Mouse (Mus musculus): ENCODE results near the gene Btrc. TPM values are rescaled to one million over a fixed set of nuclear protein-coding genes. Genes with fewer than 3 reads are reported as not detected.

The Btrc gene
- polyA plus RNA-seq, 1 experiment from 2014 or later, result 15.0 TPM

- DNase-seq (ENCODE audit: low spot score) (no peak), ATAC-seq (ENCODE audit: low FRiP score, low TSS enrichment) (no peak)
- H3K4me1 ChIP-seq (replicated peaks; ENCODE audit: control insufficient read depth, insufficient read depth), result no peaks in the 10 kb centered on the region
- H3K27ac ChIP-seq (replicated peaks), result no peak overlapping the region
- H3K9me3 ChIP-seq (ENCODE audit: control insufficient read depth, low read length), result no peaks in the 10 kb centered on the region
- H3K4me3 ChIP-seq (ENCODE audit: low read depth, low read length), result no peak overlapping the region
- no peak overlapping the region for H3K4me2 ChIP-seq (replicated peaks; ENCODE audit: low read depth)
- no peaks in the 10 kb centered on the region for H3K27me3 ChIP-seq (ENCODE audit: control insufficient read depth, insufficient read depth, low read length)
- no peak overlapping the region for H3K9ac ChIP-seq (ENCODE audit: low read length)
- no peak for TF ChIP-seq CTCF (IDR thresholded peaks at IDR 0.05; ENCODE audit: low read depth)
- TF ChIP-seq EP300 (optimal IDR thresholded peaks at IDR 0.05), result no peak
- 63% methylated on average over 7 of the region's 7 CpGs for WGBS
- no peaks in the 10 kb centered on the region for H3K36me3 ChIP-seq (ENCODE audit: control insufficient read depth, insufficient read depth, low read length)
Observed at GRCm38 (mm10) chr19:45533617-45534016, 170.1 kb downstream of the Btrc start.

- no peak for TF ChIP-seq EP300 (optimal IDR thresholded peaks at IDR 0.05)
- no peak for TF ChIP-seq CTCF (IDR thresholded peaks at IDR 0.05; ENCODE audit: low read depth)
- WGBS, result 72% methylated on average over 8 of the region's 8 CpGs
- ATAC-seq (ENCODE audit: low FRiP score, low TSS enrichment), result no peak
Observed at GRCm38 (mm10) chr19:45535214-45535735, 171.7 kb downstream of the Btrc start.

GRCm38 (mm10) chr19:45535929-45536328 lies 172.4 kb downstream of the Btrc start:
- 40% methylated on average over 6 of the region's 6 CpGs for WGBS
- DNase-seq (ENCODE audit: low spot score), result no peak
- H3K36me3 ChIP-seq (ENCODE audit: control insufficient read depth, insufficient read depth, low read length), result no peaks in the 10 kb centered on the region
- H3K4me3 ChIP-seq (ENCODE audit: low read depth, low read length), result no peak overlapping the region
- no peaks in the 10 kb centered on the region for H3K9me3 ChIP-seq (ENCODE audit: control insufficient read depth, low read length)
- no peak overlapping the region for H3K4me2 ChIP-seq (replicated peaks; ENCODE audit: low read depth)
- no peaks in the 10 kb centered on the region for H3K4me1 ChIP-seq (replicated peaks; ENCODE audit: control insufficient read depth, insufficient read depth)
- no peak overlapping the region for H3K9ac ChIP-seq (ENCODE audit: low read length)
- no peak overlapping the region for H3K27ac ChIP-seq (replicated peaks)
- no peaks in the 10 kb centered on the region; the same call in 1 of the 2 replicates for H3K27me3 ChIP-seq (ENCODE audit: control insufficient read depth, insufficient read depth, low read length)
- TF ChIP-seq EP300 (optimal IDR thresholded peaks at IDR 0.05) (no peak), CTCF (IDR thresholded peaks at IDR 0.05; ENCODE audit: low read depth) (no peak)
- ATAC-seq (ENCODE audit: low FRiP score, low TSS enrichment), result no peak

More at GRCm38 (mm10) chr19:45535214-45535735, 171.7 kb downstream of the Btrc start:
- H3K27me3 ChIP-seq (ENCODE audit: control insufficient read depth, insufficient read depth, low read length), result no peaks in the 10 kb centered on the region
- no peaks in the 10 kb centered on the region for H3K4me1 ChIP-seq (replicated peaks; ENCODE audit: control insufficient read depth, insufficient read depth)
- no peak overlapping the region for H3K9ac ChIP-seq (ENCODE audit: low read length)
- no peak overlapping the region for H3K4me3 ChIP-seq (ENCODE audit: low read depth, low read length)
- H3K4me2 ChIP-seq (replicated peaks; ENCODE audit: low read depth), result no peak overlapping the region
- no peak overlapping the region for H3K27ac ChIP-seq (replicated peaks)
- no peaks in the 10 kb centered on the region for H3K36me3 ChIP-seq (ENCODE audit: control insufficient read depth, insufficient read depth, low read length)
- no peaks in the 10 kb centered on the region for H3K9me3 ChIP-seq (ENCODE audit: control insufficient read depth, low read length)
- no peak for DNase-seq (ENCODE audit: low spot score)

- H3K27me3 ChIP-seq (ENCODE audit: control insufficient read depth, insufficient read depth, low read length), result no peaks in the 10 kb centered on the region; the same call in 1 of the 2 replicates
- TF ChIP-seq EP300 (optimal IDR thresholded peaks at IDR 0.05) (no peak), CTCF (IDR thresholded peaks at IDR 0.05; ENCODE audit: low read depth) (peak; percentile 83)
- H3K4me2 ChIP-seq (replicated peaks; ENCODE audit: low read depth), result no peak overlapping the region
- H3K4me1 ChIP-seq (replicated peaks; ENCODE audit: control insufficient read depth, insufficient read depth), result no peaks in the 10 kb centered on the region
- no peaks in the 10 kb centered on the region for H3K9me3 ChIP-seq (ENCODE audit: control insufficient read depth, low read length)
- DNase-seq (ENCODE audit: low spot score) (peak; percentile 66), ATAC-seq (ENCODE audit: low FRiP score, low TSS enrichment) (no peak)
- 53% methylated on average over 1 of the region's 1 CpGs for WGBS
- H3K27ac ChIP-seq (replicated peaks), result no peak overlapping the region
- H3K36me3 ChIP-seq (ENCODE audit: control insufficient read depth, insufficient read depth, low read length), result no peaks in the 10 kb centered on the region
- H3K4me3 ChIP-seq (ENCODE audit: low read depth, low read length), result no peak overlapping the region
- H3K9ac ChIP-seq (ENCODE audit: low read length), result no peak overlapping the region
Observed at GRCm38 (mm10) chr19:45537505-45537904, 174.0 kb downstream of the Btrc start.

GRCm38 (mm10) chr19:45540657-45541408 lies 177.3 kb downstream of the Btrc start:
- no peaks in the 10 kb centered on the region for H3K4me1 ChIP-seq (replicated peaks; ENCODE audit: control insufficient read depth, insufficient read depth)
- H3K36me3 ChIP-seq (ENCODE audit: control insufficient read depth, insufficient read depth, low read length), result no peaks in the 10 kb centered on the region
- H3K27ac ChIP-seq (replicated peaks), result no peak overlapping the region
- 37% methylated on average over 8 of the region's 8 CpGs for WGBS
- no peak overlapping the region for H3K9ac ChIP-seq (ENCODE audit: low read length)
- H3K4me3 ChIP-seq (ENCODE audit: low read depth, low read length), result peak overlapping the region; percentile 34
- DNase-seq (ENCODE audit: low spot score) (no peak), ATAC-seq (ENCODE audit: low FRiP score, low TSS enrichment) (no peak)
- H3K4me2 ChIP-seq (replicated peaks; ENCODE audit: low read depth), result peak overlapping the region; percentile 57
- no peaks in the 10 kb centered on the region for H3K9me3 ChIP-seq (ENCODE audit: control insufficient read depth, low read length)
- H3K27me3 ChIP-seq (ENCODE audit: control insufficient read depth, insufficient read depth, low read length), result no peaks in the 10 kb centered on the region; the same call in 1 of the 2 replicates
- TF ChIP-seq CTCF (IDR thresholded peaks at IDR 0.05; ENCODE audit: low read depth), result no peak
- TF ChIP-seq EP300 (optimal IDR thresholded peaks at IDR 0.05), result no peak
